Mouse (Mus musculus) cerebellum, postnatal 25 days (tissue): ENCODE results near the gene B3gnt9.
A peak's percentile ranks its signal among the peaks of the same experiment; 100 is the strongest.

Experiments
- DNase-seq, 2 experiments: peaks; one replicate each; pipeline ENCODE4 v3.0.0; 2021; ENCODE audit warnings: mixed read lengths in 2 of 2

B3gnt9 gene

DNA sequence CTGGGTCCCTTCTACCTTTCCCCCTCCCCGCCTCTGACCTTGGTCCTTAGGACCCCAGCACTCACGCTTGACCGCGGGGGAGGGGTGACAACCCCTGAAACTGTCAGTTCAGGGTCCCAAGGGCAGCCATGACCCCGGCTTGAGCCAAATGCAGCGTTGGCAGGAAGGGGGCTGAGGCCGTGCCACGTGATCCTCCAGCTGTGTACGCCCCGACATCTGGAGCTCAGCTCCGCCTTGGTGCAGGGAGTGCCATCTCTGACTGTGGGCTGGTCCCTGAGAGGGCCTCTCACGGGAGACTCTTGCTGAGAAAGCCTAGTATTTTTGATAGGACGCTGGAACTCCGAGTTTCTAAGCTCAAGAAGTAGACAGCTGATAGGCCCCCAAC, at the start of gene B3gnt9:
B3gnt9 (minus strand) TSS at position 188 of the 385 bp plus-strand sequence.
- peak in 1 of 2 experiments; percentile 25 for DNase-seq

DNA sequence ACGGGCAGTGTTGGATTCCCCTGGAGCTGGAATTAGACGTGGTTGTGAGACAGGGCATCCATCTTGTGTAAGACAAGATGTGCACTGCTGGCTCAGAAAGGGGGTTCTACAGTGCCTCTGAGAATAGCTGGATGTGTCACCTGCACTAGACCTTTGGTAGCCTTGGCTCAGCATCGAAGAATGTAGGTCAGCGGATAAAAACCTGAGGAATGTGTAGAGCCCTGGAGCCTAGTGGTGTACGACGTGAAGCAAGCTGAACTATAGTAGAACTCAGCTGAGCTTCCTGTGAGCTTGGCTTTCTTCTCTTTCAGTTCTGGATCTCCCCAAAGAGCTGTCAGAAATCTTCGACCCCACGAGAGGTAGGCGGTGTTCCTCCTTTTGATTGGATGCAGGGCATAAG, 48.9 kb upstream of the B3gnt9 start:
- no peak for DNase-seq

DNA sequence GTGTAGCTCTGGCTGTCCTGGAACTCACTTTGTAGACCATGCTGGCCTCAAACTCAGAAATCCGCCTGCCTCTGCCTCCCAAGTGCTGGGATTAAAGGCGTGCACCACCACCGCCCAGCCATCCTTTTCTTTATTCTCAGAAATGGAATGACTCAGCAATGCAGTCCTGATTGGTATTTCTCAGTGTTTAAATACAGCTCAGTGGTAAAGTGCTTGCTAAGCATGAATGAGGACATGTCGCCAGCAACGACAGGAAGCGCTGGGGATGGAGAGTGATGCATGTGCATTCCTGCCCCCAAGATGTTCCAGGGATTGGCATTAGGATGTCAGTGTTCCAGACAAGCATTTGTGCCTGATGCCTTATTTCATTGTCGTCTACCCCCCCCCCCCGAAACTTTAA, 48.4 kb upstream of the B3gnt9 start:
- no peak for DNase-seq

DNA sequence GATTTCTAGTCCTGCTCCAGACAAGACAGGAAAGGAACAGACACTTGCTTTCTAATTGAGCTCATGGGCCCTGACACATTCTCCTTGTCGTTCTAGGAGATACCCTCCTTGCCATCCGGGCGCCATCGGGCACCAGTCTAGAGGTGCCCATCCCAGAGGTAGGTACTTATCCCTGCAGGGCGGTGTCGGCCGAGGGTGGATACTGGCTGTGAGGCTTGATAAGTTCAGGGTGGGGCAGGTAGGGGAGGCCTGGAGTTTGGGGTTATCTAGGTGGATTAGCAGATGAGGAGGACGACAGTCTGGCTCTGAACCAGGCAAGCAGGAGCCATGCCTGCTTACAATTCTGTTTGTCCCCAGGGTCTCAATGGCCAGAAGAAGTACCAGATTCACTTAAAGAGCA, 45.0 kb upstream of the B3gnt9 start:
- DNase-seq: no peak

DNA sequence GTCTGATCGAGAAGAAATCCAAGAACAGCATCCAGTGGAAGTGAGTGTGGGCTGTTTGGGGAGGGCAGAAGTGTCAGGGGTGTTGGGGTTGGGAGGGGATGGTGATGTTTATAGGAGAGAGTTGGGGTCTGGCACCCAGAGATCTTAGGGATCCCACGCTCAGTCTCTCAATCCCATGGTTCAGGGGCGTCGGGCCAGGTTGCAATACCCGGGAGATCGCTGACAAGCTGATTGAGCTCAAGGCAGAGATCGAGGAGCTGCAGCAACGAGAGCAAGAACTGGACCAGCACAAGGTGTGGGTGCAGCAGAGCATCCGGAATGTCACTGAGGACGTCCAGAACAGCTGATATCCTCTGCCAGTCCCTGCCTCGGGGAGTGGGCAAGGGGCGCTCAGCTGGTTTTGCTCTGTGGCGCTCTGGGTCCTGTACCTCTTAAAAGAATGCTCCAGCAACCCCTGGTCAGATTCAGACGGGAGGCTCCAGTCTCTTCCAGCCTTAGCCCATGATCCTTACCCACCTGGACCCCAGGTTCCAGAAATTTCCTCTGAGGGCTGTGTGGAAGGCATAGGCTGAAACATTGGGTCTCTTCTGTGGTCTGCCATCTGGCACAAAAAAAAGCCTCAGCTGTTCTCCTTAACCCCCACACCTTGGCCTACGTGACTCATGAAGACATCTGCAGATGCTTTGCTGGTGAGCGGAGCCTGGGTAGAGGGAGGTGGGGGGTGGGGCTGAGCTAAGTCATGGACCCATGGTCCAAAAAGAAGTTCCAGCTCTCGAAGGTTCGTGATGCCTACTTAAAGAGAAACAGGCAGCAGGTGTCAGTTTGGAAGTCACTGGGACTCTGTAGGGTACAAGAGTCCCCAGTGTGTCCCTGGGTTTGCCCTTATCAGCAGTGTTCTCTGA, 43.6 kb upstream of the B3gnt9 start:
- no peak for DNase-seq

DNA sequence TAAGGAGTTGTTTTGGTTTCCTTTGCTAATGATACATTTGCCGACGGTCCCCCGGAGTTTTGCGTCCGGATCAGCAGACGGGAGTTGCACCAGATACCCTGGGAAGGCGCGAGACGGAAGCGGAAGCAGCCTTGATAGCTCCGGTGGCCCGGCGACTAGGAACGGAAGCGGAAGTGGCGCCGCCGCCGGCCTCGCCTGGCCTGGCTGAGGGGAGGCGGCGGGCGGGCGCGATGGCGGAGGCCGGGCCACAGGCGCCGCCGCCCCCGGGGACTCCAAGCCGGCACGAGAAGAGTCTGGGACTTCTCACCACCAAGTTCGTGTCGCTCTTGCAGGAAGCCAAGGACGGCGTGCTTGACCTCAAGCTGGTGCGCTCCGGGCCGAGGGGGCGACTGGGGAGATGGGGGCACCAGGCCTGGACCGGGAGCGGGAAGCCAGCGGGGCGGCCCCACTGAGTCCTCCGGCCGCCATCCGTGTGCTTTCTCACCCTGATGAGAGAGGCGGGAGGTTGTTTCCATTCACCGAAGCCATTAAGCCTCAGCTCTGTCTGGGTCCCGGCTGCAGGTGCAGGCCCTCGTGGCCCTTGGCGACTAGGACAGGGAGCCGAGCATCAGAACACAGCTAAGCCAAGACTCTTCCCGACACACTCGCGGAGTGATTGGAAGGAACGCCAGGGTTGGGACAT, 42.7 kb upstream of the B3gnt9 start, which contains the start of gene E2f4:
E2f4 (plus strand) TSS at position 153 of the 682 bp plus-strand sequence.
- peak; percentile 91 to 95 for DNase-seq

DNA sequence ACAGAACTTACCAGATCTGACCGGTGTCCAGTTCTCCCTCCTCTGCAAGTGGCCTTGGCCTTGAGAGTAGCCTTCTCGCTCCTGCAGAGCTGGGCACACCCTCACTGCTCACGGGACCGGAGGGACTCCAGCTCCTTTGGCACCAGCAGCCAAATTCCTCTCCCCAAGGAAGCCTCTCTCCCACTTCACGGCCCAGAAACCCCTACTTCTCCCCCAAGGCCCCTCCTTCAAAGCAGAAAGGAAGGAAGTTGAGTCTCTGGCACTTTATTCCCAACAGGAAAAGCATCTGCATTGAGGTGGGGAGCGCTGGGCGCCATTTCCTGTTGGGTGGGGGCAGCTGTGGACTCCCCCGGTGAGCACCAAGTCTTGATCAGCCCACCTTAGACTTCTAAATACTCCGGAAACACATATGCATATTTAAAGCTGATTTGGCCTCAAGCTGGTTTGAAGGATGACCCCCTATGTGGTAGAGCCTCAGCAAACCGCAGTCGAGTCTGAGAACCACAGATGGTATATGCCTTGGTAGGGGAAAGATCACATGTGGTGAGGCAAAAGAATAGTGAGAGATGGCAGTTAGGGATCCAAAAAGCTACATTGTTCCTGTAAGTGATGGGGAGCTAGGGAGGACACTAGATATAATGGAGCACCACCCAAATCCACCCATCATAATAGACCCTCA, 41.1 kb upstream of the B3gnt9 start, which contains the start of gene Exoc3l:
Exoc3l (minus strand) TSS at position 207 of the 679 bp plus-strand sequence.
- no peak for DNase-seq

DNA sequence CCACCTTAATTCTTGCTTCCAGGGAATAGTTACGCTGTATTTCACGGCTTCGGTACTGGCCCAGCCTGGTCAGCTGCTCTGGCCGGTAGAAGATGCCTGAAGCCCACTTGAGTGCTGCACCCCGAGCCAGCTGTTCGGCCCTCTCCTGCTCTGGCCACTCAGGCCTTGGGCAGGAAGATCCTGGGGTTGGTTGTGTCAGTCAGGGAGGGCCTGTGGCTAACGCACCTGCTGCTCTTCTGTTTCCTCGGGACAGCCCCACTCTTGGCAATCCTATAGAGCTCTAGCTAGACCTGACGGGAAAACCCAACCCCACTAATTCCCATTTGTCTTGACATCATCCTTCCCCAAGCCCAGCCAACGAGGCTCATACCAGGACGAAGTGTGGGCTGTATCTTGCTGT, 40.3 kb upstream of the B3gnt9 start:
- DNase-seq: no peak

DNA sequence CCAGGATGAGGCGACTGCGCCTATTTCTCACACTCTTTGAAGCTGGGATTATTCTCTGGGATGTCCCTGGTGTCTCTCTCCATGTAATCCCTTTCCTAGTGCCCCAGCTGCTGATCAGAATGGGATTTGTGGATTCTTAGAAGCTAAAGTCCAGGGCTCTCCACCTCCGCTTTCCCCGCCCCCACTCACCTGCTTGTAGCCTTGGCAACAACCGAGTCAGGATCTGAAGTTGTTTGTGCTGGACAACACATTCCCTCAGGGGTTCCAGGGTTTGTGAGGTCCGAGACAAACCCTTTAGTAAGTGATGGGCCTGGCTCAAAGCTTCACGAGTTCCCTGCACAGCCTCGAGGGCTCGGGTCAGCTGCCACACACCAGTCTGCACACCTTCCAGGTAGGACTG, 39.8 kb upstream of the B3gnt9 start:
- DNase-seq: no peak

DNA sequence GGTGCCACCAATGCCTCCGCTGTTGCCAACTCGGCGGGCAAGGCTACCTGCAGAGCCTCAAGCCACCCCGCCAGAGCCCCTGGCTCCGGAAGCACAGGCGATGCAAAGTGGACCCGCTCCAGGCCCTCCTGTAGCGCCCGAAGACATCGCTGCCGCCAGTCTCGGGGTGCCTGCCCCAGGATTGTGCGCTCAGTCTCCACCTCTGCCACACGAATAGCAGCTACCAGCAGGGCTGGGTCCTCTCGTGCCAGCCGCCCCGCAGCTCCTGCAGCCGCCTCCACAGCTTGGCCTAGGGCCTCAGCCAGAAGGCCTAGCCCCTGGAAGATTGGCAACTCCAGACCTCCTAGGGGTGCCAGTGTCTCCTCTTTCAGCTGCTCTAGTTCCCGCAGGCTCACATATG, 38.5 kb upstream of the B3gnt9 start:
- DNase-seq: peak; percentile 86 to 87

DNA sequence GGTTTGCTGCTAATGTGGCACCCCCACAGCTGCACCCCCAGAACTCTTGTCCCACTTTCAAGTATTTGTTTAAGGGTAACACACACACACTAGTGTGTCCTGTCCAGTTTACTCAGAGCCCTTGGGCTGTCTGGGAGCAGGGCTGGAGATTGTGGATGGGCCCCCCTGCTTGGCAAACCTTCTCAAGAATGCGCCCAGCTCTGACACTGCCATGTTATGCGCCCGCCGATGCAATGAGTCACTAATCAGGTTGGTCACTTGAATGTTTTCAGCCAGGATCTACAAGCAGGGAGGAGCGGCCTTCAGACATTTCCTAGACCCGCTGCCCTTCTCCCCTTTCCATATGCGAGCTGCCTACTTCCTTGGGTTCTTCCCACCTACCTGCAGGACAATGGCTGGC, 37.5 kb upstream of the B3gnt9 start:
- peak in 1 of 2 experiments; percentile 47 for DNase-seq

DNA sequence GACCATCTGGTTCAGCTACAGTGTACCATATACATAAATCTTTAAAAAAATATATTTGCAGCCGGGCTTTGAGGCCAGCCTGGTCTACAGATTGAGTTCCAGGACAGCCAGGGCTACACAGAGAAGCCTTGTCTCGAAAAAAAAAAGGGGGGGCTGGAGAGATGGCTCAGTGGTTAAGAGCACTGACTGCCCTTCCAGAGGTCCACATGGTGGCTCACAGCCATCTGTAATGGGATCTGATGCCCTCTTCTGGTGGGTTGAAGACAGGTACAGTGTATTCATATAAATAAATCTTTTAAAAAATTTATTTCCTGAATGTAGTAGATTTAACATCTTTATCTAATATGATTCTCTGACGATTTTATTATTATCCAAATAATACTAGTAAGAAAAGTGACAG, 36.8 kb upstream of the B3gnt9 start:
- DNase-seq: peak in 1 of 2 experiments; percentile 43

DNA sequence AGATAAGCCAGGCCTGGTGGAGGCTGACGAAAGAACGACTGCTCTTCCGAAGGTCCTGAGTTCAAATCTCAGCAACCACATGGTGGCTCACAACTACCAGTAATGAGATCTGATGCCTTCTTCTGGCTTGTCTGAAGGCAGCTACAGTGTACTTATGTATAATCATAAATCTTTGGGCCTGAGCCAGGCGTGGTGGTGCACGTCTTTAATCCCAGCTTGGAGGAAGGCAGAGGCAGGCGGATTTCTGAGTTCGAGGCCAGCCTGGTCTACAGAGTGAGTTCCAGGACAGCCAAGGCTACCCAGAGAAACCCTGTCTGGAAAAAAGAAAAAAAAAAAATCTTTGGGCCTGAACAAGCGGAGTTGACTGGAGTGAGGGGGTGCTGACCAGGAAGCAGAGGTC, 36.4 kb upstream of the B3gnt9 start:
- DNase-seq: peak in 1 of 2 experiments; percentile 39

DNA sequence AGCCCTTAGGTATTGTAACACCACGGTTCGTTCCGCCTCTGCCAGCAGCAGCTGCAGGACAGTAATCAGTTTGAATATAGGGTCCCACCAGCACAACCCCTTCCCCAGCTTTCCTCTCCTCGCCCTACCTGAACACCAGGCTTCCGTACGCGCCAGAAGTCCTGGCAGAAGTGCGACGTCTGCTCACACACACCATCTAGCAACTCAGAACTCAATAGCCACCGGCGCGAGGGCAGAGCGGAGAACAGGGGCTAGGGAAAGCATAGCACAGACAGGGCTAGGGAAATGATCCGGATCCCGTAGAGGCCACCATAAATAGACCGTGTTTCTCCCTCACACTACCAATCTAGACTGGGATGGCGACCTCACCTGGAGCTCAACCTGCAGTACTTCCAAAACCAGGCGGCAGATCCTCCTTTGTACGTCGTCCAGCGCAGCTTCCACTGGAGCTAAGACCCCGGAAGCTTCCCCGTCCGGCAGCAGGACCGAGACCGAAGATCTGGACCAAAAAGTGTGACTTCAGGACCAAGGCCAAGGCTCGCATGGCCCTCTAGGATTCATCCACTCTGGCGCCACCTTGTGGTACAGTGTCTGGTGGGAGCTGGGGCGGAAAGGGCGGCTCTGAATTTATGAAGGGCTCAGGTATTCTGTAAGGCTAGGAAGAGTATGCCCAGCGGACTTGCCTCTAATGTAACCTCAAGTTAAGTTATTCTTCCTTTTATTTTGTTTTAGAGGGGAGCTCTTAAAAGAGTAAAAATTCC, 35.8 kb upstream of the B3gnt9 start:
- peak; percentile 88 to 97 for DNase-seq

DNA sequence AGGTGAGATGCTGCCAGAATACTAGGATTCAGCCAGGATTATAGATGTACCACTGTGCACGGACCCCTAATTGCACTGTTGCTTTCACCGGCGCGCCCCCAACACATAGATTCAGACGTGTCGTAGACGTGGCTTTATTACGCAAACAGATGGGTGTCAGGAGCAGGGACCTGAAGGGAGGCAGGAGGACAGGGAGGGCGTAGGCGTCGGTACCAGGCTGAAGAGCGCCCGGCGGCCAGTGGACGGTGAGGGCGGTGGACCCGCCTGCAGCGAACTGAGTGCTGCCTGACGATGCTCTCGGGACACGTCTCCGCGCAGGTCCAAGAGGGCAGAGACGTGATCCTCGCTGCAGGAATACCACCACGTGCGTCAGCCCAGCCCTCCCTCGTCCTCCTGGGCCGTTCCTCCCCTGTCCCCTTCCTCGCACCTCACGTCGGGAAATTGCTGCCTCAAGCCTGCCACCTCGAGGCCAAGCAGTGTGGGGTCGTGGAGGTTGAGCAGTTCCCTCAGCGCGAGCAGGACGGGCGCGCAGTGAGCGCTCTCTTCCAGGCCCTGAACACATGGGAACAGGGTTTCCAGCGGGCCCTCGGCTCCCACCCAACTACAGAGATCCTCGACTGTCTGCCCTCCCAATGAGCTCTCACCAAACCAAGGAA, 35.0 kb upstream of the B3gnt9 start, which contains the start of gene 4931428F04Rik:
4931428F04Rik (minus strand) TSS at position 60 of the 656 bp plus-strand sequence.
- DNase-seq: peak; percentile 73 to 77

DNA sequence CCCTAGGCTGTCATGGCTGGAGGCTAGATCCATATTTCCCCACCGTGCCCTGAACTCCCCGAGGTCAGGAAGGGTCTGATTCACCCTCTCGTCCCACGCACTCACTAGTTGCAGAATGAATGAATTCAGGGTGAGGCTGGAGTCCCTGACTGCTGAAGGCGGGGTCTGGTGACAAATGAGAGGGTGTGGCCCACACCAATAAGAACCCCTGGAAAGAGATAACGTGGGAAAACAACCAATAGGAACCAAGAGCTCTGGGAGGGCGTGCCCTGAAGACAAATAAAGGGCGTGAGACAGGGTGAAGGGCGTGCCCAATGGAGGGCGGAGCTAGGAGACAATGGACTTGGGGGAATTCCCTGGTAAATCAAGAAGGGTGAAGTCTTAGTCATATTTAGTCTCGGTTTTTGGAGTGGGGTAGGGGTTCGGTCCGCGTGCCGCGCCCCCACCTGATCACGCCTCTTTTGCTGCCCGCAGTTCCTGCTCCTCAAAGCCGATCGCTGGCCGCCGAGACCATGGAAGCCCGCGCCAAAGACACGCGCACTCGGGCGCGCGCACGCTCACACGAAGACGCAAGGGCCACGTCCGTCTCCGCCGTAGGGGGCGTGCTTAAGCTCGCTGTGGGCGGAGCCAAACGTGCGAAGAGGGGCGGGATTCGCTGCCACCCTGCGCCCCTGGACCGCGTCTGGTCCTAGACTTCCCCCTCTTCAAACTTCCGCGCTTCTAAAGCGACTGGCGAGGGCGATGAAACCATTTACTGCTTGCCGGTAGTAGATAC, 34.2 kb upstream of the B3gnt9 start:
- peak; percentile 98 to 99 for DNase-seq

DNA sequence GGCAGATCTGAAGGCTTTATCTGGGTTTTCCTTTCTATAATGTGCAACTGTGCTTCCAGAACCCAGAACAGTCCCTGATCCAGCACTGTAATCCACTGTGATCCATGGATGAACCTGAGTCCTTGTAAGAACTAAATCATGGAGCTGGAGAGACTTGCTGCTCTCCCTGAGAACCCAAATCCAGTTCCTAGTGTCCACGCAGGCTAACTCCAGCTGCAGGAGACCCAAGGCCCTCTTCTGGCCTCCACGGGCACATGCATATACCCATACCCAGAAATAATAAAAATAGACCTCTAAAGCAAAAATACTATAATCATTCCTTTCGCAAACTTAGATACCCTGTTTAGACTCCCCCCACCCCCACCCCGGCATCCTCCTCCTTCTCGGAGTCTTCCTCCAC, 33.3 kb upstream of the B3gnt9 start:
- peak in 1 of 2 experiments; percentile 13 for DNase-seq

DNA sequence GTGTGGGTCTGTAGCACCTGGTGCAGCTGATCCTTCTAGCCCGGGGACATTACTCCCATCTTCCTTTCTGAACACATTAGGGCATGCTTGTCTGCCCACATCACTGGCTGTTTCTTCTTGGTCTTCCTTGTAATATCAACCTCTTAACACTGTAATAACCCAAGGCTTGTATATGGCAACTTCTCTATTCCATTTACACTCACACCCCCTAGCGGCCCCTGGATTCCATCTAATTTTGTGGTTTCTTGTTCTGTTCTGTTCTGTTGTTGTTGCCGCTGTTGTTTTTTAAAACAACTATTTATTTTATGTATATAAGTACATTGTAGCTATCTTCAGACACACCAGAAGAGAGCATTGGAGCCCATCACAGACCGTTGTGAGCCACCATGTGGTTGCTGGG, 32.0 kb upstream of the B3gnt9 start:
- DNase-seq: no peak

DNA sequence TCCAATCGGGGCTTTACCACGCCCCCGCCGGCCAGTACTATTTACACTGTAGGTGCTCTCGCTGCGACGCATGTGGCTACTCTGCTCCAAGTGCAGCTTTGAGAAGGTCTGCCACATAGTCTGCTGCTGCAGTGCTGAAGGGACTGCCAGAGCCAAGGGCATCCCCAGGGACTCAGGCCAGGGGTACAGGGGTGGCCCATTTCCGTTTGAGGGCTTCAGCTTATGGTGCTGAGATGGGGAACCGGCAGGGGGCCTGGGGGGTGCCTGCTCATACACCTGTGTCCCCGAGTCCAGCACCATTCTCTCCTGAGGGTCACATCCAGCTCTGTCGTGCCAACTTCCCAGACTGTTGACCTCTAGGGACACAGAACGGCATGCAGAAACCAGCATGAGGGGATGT, 30.6 kb upstream of the B3gnt9 start:
- DNase-seq: peak in 1 of 2 experiments; percentile 30

DNA sequence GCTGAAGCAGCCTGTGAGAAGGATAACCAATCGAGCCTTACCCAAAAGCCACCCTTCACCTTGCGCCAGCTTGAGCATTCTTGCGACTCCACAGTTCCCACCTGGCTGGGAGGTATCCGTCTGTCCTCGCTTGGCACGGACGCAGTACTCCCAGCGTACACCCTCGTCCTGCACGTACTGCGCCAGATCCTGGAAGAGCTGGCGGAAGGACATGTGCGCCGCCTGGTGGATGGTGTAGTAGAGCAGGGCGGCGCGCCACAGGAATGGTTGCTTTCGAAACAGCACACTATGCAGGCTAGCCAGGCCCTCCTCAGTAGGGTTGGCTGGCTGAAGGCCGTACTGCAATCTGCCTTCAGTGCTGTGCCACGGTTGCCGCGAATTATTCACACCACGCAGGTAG, 28.1 kb upstream of the B3gnt9 start:
- DNase-seq: peak; percentile 67 to 83

DNA sequence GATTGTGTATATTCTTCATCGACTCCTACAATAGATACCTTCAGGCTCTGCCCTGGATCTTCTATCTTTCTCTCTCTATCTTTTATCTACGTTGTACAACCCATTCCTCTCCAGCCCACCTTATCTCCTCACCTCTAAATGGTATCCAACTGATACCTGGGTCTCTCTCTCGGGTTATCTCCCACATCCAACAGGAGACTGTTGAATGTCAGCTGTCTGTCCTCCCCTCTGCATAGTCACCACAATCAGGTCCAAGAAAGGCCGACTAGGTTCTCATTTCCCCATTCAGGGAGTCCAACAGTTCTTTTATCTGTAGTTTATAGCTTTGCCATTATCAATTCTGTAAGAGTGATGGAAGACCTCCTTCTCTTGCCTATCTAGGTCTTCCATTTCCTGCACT, 27.3 kb upstream of the B3gnt9 start:
- no peak for DNase-seq
